Mouse (Mus musculus) gastrocnemius, adult 2 months (tissue): ENCODE measurements around the gene Zfp410. TPM values are rescaled to one million over a fixed set of nuclear protein-coding genes. Genes with fewer than 3 reads are reported as not detected.
A peak's percentile ranks its signal among the peaks of the same experiment; 100 is the strongest.

Experiments
- DNase-seq: peaks from one replicate; pipeline ENCODE4 v3.0.0; 2022
- H3K27ac ChIP-seq: fragments of 200-600 bp; 2 replicates; pipeline ENCODE4 v1.8.1; 2022; ENCODE audit warnings: mild to moderate bottlenecking
- H3K4me3 ChIP-seq: fragments of 200-600 bp; 2 replicates; pipeline ENCODE4 v1.8.1; 2022; ENCODE audit warnings: mild to moderate bottlenecking, moderate library complexity
- CTCF ChIP-seq: fragments of 200-600 bp; IDR thresholded peaks from 2 replicates; pipeline ENCODE4 v1.8.1; 2022; ENCODE audit warnings: antibody characterized with exemption, mild to moderate bottlenecking, moderate library complexity
- intact Hi-C: fragments of 180-260 bp; cut with DNase I; formaldehyde crosslinking; loops from one replicate; pipeline ENCODE4 v1.15.1; 2025
- total RNA-seq, 2 experiments: library from RNA; stranded (reverse); gene quantifications; 2 replicates each; pipeline ENCODE4 v1.2.3; 2021

The Zfp410 gene
- total RNA-seq, 2 experiments from 2014 or later, result 21.2 to 24.9 TPM

DNA sequence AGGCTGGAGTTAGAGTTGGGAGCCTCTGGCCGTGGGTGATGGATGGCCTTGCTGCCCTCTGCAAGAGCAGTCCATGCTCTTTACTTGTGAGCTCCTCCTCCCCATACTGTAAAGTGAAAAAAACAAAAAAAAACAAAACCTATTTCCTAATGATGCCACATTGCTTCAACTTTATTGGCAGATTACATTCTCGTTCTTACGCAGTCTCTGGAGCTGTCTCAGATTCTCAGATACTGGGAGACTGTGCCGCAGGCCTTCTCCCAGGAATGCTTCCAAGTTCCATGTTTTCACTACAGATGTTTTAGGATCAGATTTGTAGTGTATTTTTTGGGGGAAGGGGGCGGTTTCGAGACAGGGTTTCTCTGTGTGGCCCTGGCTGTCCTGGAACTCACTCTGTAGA is 48.5 kb downstream of the Zfp410 start:
- no peak for TF ChIP-seq CTCF
- intact Hi-C loops, result no loop called here
- DNase-seq, result no peak
- Histone ChIP-seq H3K4me3 (no peak overlapping the region), H3K27ac (no peak overlapping the region)

DNA sequence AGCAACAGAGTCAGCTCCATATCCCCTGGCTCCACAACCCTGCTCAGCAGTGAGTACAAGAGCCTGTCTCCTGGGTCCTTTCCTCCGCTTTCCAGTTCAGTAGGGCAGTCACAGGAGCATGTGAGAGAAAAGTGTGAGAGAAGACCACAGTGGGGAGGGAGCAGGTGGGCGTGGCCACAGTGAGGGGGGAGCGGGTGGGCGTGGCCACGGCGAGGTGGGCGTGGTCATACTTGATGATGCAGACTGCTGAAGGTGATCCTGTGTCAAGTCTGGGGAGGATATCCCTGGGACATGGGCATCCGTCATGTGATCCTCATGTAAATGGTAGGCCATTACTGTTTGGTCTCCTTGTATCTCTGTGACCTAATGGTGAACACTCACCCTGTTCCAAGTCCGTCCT is 50.3 kb downstream of the Zfp410 start:
- Histone ChIP-seq H3K27ac (no peak overlapping the region), H3K4me3 (no peak overlapping the region)
- intact Hi-C loops, result no loop called here
- no peak for TF ChIP-seq CTCF
- DNase-seq, result no peak

GRCm38 (mm10) chr12:84371647-84372046 is 55.0 kb downstream of the Zfp410 start:
- intact Hi-C loops, result no loop called here
- no peak for TF ChIP-seq CTCF
- Histone ChIP-seq H3K4me3 (no peak overlapping the region), H3K27ac (no peak overlapping the region)
- DNase-seq, result no peak

GRCm38 (mm10) chr12:84373831-84374481 is 57.3 kb downstream of the Zfp410 start:
- intact Hi-C loops, result no loop called here
- Histone ChIP-seq H3K27ac (no peak overlapping the region), H3K4me3 (no peak overlapping the region)
- TF ChIP-seq CTCF, result no peak
- no peak for DNase-seq

GRCm38 (mm10) chr12:84382369-84382768 is 65.7 kb downstream of the Zfp410 start:
- Histone ChIP-seq H3K27ac (no peak overlapping the region), H3K4me3 (no peak overlapping the region)
- intact Hi-C loops, result no loop called here
- DNase-seq, result no peak
- no peak for TF ChIP-seq CTCF

- H3K4me3 ChIP-seq, result no peak overlapping the region
- no peak for TF ChIP-seq CTCF
- DNase-seq, result peak; percentile 46
- intact Hi-C loops, result no loop called here
- H3K27ac ChIP-seq, result peak overlapping the region; percentile 28; the same call in 1 of the 2 replicates
Measured at GRCm38 (mm10) chr12:84384644-84385081, 68.0 kb downstream of the Zfp410 start.

DNA sequence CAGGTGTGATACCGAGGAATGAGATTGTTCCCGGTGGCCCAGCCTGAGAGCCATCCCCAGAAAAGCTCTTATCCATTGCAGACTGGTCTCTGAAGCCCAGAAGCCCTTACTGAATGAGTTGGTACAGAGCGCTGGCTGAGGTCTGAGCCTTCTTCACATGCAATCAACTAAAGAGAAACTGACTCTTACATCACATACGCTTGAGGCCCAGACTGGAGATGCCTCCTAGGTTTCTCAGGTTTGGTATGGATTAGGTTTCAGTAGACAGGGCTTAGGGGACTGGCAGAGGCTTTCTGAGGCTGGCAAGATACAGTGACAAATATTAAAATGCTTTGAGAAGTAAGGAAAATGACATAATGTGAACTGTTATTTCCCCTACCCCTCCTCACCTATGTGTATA is 68.8 kb downstream of the Zfp410 start:
- DNase-seq, result no peak
- Histone ChIP-seq H3K27ac (peak overlapping the region; percentile 28; the same call in 1 of the 2 replicates), H3K4me3 (no peak overlapping the region)
- TF ChIP-seq CTCF, result no peak
- intact Hi-C loops, result no loop called here

DNA sequence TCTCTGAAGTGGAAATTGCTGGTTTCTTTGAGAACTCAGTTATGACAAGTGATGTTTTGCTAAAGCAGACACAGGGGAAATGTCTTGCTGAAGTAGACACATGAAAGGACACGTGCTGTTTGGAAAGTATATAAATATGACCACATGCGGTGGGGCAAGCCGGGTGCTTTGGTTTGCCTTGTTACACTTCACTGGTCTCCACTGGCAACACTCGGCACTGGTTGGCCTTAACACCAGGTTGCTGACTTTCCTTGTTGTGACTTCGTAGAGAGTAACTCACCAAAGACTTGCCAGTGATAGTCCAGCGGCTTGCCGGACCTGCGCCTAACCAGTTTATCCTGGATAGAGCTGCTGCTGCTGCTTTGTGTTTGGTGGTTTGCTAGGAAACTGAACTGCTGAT is 71.4 kb downstream of the Zfp410 start:
- Histone ChIP-seq H3K27ac (no peak overlapping the region), H3K4me3 (no peak overlapping the region)
- TF ChIP-seq CTCF, result no peak
- DNase-seq, result no peak
- intact Hi-C loops, result no loop called here

- Histone ChIP-seq H3K27ac (no peak overlapping the region), H3K4me3 (peak overlapping the region; percentile 22)
- DNase-seq, result no peak
- intact Hi-C loops, result no loop called here
- no peak for TF ChIP-seq CTCF
Measured at GRCm38 (mm10) chr12:84388774-84389400, 72.2 kb downstream of the Zfp410 start.

- DNase-seq, result no peak
- Histone ChIP-seq H3K27ac (no peak overlapping the region), H3K4me3 (no peak overlapping the region)
- TF ChIP-seq CTCF, result no peak
- intact Hi-C loops, result no loop called here
Measured at GRCm38 (mm10) chr12:84390336-84390735, 73.7 kb downstream of the Zfp410 start.

DNA sequence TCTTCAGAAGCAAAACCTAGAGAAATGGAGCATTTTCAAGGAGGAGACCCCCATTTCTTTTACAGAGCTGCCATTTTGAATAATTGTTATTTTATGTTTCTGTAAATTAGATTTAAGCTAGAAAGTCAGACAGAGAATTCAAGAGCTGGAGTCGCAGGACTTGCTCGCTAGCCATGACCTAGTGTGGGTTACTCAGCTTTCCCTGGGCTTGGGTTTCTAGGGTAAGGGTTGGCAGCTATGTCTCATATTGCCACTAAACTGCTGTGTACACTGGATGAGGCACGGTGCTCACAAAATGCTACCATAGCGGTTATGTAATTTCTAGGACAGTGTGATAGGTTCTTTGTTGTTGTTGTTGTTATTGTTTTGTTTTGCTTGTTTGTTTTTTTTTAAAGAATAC is 76.0 kb downstream of the Zfp410 start:
- TF ChIP-seq CTCF, result no peak
- intact Hi-C loops, result no loop called here
- Histone ChIP-seq H3K27ac (0 out of 2 replicates have a peak overlapping the region, but pooled peaks have one; percentile 4), H3K4me3 (no peak overlapping the region)
- DNase-seq, result no peak

Other genes starting within 250 kb of the Zfp410 start
- gene Acot5, start 247.5 kb upstream of the Zfp410 start, total RNA-seq, result under 1 TPM in 1 of 2 experiments, not detected in 1; 0.17 TPM
- gene Acot6, start 216.2 kb upstream of the Zfp410 start, total RNA-seq, result 1 to 10 TPM; 1.7 to 2.5 TPM
- gene Dnal1, start 202.5 kb upstream of the Zfp410 start, total RNA-seq, result 1 to 10 TPM; 9.8 to 10.0 TPM
- gene Pnma1, start 168.4 kb upstream of the Zfp410 start, total RNA-seq, result under 1 TPM; 0.10 to 0.17 TPM
- 10 to 100 TPM; 10.2 to 11.9 TPM for gene Elmsan1, start 98.0 kb upstream of the Zfp410 start, total RNA-seq
- 10 to 100 TPM; 56.3 to 98.8 TPM for gene Ptgr2, start 31.6 kb upstream of the Zfp410 start, total RNA-seq
- gene Coq6, start 44.8 kb downstream of the Zfp410 start, total RNA-seq, result 10 to 100 TPM; 20.0 to 31.0 TPM
- gene Fam161b, start 45.0 kb downstream of the Zfp410 start, total RNA-seq, result 1 to 10 TPM in 1 of 2 experiments, under 1 TPM in 1; 0.82 to 1.3 TPM
- 10 to 100 TPM; 12.2 to 14.4 TPM for gene Entpd5, start 92.2 kb downstream of the Zfp410 start, total RNA-seq
- gene Bbof1, start 92.2 kb downstream of the Zfp410 start, total RNA-seq, result 1 to 10 TPM; 1.0 to 1.6 TPM
- gene Rnf113a2, start 100.3 kb downstream of the Zfp410 start, total RNA-seq, result 10 to 100 TPM in 1 of 2 experiments, 1 to 10 TPM in 1; 8.5 to 10.8 TPM
- 100 to 1,000 TPM in 1 of 2 experiments, 10 to 100 TPM in 1; 93.1 to 128 TPM for gene Aldh6a1, start 134.2 kb downstream of the Zfp410 start, total RNA-seq
- gene Lin52, start 134.6 kb downstream of the Zfp410 start, total RNA-seq, result 10 to 100 TPM in 1 of 2 experiments, 1 to 10 TPM in 1; 10.0 to 10.7 TPM